Mouse (Mus musculus): ENCODE data around the gene Osbp.

Gene Osbp

DNA sequence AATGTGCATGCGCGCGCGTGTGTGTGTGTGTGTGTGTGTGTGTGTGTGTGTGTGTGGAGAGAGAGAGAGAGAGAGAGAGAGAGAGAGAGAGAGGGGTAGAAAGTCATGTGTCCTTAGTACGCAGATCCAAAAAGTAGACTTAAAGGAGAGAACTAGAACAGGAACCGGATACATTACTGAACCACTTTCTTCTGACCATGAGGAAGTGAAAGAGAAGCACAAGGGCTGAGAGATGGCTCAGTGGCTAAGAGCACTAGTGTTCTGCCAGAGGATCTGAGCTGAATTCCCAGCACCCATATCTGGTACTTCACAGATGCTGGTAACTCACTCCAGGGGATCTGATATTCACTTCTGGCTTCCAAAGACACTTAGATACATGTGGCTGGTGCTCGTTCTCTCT lies 23.6 kb downstream of the Osbp start:
- DNase-seq (ENCODE audit: low spot score in 2 of 2), result no peak

- no peak for DNase-seq (ENCODE audit: low spot score in 2 of 2)
Measured at GRCm38 (mm10) chr19:11992034-11992433, 26.3 kb downstream of the Osbp start.

- no peak for DNase-seq (ENCODE audit: low spot score in 2 of 2)
Measured at GRCm38 (mm10) chr19:11992441-11993029, 26.8 kb downstream of the Osbp start.

DNA sequence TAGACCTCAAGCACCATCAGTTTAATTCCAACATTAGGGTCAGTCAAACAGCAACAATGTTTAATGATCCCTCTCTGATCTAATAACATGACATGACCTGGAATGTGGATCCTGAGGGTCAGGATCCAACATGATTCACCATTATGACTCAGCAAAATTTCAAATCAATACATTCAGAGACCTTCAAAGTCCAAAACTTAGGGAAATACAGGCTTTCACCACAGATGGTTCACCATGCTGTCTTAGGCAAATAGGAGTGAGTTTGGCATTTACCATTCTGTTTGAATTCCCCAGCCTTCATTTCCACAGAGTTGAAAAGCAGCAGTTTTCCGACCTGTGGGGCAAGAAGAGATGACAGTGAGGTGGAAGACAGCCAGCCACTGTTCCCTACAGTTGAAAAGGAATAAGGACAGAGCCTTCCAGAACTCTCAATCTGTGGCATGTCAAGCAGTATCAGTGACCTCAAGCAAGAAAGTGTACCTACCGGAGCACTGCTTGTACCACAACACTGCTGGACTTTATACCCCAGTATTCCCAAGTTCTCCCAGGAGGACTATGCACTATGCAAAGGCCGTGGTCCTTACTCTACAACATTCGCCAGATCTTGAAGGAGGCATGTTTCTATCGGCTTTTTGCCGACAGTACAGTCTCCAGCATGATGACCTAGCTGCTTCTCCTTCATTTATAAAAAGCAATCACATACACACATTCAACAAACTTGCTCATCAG lies 29.1 kb downstream of the Osbp start:
- no peak for DNase-seq (ENCODE audit: low spot score in 2 of 2)

- DNase-seq (ENCODE audit: low spot score in 2 of 2), result no peak
Measured at GRCm38 (mm10) chr19:11995722-11996448, 30.1 kb downstream of the Osbp start.

- no peak for DNase-seq (ENCODE audit: low spot score in 2 of 2)
Measured at GRCm38 (mm10) chr19:12001686-12002085, 35.9 kb downstream of the Osbp start.

DNA sequence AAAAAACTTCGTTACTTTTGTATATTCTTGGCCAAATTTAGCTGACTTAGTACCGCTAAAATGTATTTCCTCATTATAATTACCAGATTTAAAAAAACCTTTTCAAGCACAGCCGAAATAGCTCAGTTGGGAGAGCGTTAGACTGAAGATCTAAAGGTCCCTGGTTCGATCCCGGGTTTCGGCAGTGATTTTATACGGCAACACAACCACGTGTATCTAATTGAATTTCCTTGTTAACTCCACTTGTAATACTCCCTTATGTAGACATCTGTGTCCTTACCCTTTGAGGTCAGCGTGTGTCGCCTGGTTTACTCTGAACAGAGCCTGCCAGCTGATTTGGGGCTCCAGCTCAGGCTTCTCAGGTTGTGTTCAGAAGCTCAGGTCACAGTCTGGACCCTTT lies 36.4 kb downstream of the Osbp start:
- DNase-seq (ENCODE audit: low spot score in 2 of 2), result peak; percentile 45 to 52

DNA sequence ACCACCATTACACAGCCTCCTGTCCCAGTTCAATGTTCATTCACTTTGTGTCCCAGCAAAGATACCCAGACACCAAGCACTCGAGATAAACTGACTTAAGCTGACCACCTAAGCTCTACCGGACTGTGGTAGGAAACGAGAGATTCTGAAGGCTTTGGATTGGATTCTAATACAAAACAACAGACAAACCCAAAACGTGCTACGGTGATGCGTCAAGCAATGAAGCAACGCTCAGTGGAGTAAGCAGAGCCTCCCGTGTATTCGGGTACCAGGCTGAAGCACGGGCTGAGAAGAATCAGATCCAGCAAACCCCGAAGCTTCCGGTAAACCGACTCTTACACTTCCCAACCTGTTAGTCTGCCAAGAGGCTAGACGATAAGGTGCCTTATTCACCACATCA lies 37.0 kb downstream of the Osbp start:
- DNase-seq (ENCODE audit: low spot score in 2 of 2), result no peak

- no peak for DNase-seq (ENCODE audit: low spot score in 2 of 2)
Measured at GRCm38 (mm10) chr19:12003568-12003967, 37.8 kb downstream of the Osbp start.

DNA sequence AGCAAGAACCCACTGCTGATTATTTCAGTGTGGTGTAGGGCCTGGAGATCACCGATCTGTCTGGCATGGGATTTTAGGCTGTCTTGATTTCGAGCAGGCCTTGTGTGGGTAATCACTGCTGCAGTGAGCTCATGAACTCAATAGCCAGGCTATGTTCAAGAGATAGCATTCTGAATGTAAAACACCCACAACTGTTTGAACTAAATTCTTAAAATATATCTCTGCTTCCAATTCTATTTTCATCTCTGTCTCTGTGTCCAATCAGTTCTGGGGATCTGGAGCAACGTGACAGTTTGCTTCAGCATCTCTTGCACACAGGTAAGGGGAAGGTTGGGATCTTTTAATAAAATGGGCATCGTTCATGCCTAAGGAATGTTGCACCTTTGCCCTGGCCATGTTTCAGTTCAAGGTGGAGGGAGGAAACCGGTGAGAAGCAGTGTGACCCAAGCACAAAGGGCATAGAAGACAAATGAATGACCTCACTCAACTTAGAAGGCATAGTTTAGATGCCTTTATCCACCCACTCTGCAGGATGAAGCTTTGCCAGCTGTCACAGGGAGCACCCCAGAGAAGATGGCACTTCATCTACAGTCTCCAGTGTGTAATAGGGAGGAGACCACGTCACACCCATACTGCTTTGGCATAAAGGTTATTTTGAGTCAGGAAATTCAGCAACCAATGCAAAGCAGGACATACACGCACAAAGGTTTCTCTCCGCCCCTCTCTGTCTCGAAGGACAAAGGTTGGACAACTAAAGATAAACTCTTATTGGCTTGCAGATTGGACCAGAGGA lies 38.7 kb downstream of the Osbp start:
- no peak for DNase-seq (ENCODE audit: low spot score in 2 of 2)

DNA sequence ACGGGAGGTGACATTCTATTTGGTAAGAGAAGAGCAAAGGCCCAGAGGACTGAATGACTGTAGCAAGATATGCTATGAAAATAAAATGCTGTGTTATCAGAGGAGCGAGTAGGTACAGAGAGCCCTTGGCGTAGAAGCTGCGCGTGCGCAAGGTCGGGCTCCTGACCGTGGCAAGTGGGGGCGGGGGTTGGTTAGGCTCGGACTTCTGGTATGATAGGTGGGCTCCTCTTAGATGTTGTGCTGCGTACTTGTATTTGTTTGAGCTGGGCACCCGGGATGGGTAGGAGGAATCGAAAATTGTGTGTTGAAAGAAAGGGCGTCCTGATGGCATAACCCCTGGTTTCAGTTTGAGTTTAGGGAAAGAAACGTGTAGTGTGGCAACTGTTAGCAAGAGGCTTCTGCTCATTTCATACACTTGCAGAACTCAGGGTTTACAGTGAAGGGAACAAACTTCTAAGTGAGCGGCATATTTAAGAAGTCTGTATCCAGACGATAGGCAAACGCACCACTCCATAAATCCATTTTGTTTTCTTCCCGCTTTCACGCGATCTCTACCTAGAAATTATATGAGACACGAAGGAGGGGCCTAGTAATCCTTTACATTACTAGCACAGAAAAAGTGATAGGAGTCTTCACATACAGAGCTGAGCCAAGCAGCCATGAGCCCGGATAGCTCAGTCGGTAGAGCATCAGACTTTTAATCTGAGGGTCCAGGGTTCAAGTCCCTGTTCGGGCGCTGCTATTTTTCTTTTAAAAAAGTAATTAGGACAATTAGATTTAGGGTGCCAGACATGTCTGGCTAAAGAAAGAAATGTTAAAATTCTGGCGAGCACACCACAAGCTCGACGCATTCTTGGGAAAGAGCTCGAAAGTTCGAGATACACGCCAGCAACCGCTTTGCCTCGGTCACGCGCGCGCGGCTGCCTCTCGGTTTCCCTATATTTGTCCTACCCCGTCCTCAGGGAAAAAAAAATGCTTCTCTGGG lies 39.9 kb downstream of the Osbp start:
- DNase-seq (ENCODE audit: low spot score in 2 of 2), result peak; percentile 78 to 84

DNA sequence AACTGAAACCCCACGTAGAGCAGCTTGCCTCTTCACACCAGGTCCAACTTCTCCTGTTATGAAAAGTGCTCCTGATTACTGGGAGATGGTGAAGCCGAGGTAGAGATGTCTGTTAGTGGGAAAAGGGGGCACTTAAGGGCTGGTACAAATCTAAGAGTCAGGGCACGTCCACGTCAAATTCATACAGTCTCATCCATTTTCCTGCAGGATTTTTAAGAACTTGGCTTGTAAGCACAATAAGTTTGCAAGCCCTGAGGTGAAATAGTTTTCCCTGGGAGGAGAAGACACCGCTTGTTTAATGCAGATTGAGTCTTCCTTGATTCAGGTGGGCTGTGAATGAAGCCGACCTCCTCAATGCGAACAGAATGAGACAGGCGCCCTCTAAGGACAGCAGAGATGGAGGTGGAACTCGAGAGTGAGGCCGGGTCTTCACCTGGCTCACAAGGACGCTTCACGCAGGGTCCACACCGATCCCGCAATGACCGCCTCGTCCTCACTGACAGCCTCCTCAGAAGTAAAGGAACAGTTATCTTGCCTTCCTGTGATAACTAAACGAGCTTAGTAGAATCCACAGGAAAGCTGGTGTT lies 40.7 kb downstream of the Osbp start:
- DNase-seq (ENCODE audit: low spot score in 2 of 2), result peak in 1 of 2 experiments; percentile 10

GRCm38 (mm10) chr19:12007105-12007931 lies 41.6 kb downstream of the Osbp start:
- DNase-seq (ENCODE audit: low spot score in 2 of 2), result peak; percentile 28 to 58

DNA sequence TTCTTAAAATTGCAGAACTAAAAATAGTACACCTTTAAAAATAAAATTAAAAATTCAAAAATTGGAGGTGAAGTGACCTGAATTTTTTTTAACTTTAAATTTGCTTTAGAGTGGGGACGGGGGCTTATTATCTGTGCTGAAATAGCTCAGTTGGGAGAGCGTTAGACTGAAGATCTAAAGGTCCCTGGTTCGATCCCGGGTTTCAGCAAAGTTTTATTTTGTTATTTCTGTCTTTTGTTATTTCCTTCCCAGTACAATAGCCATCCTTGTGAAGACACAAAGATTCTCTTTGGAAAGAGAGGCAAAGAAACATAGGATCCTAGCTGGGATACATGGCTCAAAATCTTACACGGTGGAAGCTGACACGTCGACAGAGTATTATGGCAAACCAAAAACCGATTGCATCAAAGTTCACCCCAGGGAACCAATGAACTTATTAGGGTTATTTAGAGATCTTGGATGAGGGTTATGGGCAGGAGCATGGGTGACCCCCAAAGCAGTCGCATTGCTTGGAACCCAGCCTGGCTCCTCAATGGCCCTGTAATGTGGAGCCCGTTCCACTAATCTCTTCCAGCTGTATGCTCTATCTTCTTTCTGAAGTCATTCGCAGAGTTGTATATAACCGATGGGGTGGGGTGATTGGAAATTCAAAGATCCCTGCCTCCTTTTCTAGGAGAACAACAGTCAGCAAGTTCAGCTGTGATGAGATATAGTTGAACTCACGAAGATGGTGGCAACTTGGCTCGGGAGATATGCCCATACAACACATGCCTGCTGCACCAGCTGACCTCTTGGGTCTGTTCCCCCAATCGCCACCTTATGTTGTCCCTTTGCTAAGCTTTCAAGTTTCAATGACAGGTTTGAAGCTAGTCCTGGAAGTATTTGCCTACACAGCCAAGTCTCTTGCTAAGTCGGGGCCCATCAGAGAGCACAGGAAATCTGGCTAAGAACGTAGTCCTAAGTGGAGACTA lies 43.0 kb downstream of the Osbp start:
- DNase-seq (ENCODE audit: low spot score in 2 of 2), result no peak

- peak; percentile 32 to 57 for DNase-seq (ENCODE audit: low spot score in 2 of 2)
Measured at GRCm38 (mm10) chr19:12009501-12010280, 44.0 kb downstream of the Osbp start.

GRCm38 (mm10) chr19:12010281-12010771 lies 44.6 kb downstream of the Osbp start:
- DNase-seq (ENCODE audit: low spot score in 2 of 2), result peak; percentile 11 to 25

DNA sequence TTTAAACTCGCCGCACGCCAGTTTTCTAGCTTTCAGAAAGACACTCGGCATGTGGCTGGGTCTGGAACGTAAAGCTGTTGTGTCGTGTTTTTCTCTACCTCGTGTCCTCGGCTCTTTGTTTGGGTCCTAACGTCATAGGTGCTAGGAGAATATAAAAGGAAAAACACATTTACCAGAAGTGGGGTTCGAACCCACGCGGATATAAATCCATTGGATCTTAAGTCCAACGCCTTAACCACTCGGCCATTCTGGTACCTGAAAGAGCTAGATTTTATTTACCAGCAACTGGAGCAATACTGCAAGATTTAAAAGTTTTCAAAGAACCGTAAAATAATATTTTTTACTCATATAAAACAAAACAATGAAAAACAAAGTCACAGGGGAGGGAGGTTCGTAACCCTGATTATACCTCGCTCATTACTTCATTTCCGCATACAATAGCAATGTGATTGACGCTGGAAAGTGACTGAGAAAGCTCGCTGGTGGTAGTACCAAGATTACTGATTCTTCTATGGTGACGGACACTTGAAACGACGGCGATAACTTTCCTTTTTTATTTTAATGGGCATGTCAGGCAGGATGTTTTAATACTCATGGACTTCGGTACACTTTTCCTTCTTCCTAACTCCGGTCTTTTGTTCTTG lies 45.3 kb downstream of the Osbp start:
- peak; percentile 32 to 50 for DNase-seq (ENCODE audit: low spot score in 2 of 2)
